Mouse (Mus musculus) forebrain, embryonic 11.5 days (tissue): ENCODE measurements around the gene Ms4a4c. TPM values are rescaled to one million over a fixed set of nuclear protein-coding genes. Genes with fewer than 3 reads are reported as not detected.
"Not testable (repeated sequence)": the region's sequence is repeated elsewhere in the genome, so short reads cannot be mapped to it uniquely, and the experiment has no call there.

Experiments
- ATAC-seq: fragments of 200-750 bp; cut with Nextera tagmentation; replicated peaks from 2 replicates; pipeline ENCODE4 v1.8.0; 2017; ENCODE audit warnings: moderate TSS enrichment; ENCODE audit not compliant: low FRiP score
- DNase-seq: peaks from one replicate; pipeline ENCODE4 v3.0.0-alpha.2; 2017; ENCODE audit warnings: low spot score
- H3K27ac ChIP-seq: fragments of 300-500 bp; sonication (generic); 2 replicates; pipeline ENCODE4 v1.5.1; 2014; ENCODE audit warnings: low read depth, low read length
- H3K27me3 ChIP-seq: fragments of 300-500 bp; sonication (generic); 2 replicates; pipeline ENCODE4 v1.6.1; 2014; ENCODE audit warnings: mild to moderate bottlenecking, low read length, mixed read lengths; ENCODE audit not compliant: control insufficient read depth, insufficient read depth
- H3K36me3 ChIP-seq: fragments of 300-500 bp; sonication (generic); 2 replicates; pipeline ENCODE4 v1.6.1; 2014; ENCODE audit warnings: mild to moderate bottlenecking, low read length, moderate library complexity, mixed read lengths; ENCODE audit not compliant: control insufficient read depth, insufficient read depth
- H3K4me1 ChIP-seq: fragments of 300-500 bp; sonication (generic); replicated peaks from 2 replicates; pipeline ENCODE4 v1.6.1; 2014; ENCODE audit warnings: low read length, mixed read lengths; ENCODE audit not compliant: control insufficient read depth, insufficient read depth
- H3K4me2 ChIP-seq: fragments of 300-500 bp; sonication (generic); 2 replicates; pipeline ENCODE4 v1.6.1; 2014; ENCODE audit warnings: low read depth, mild to moderate bottlenecking, low read length, moderate library complexity, mixed read lengths; ENCODE audit not compliant: severe bottlenecking
- H3K4me3 ChIP-seq: fragments of 300-500 bp; sonication (generic); 2 replicates; pipeline ENCODE4 v1.5.1; 2014; ENCODE audit warnings: low read depth, low read length
- H3K9ac ChIP-seq: fragments of 300-500 bp; sonication (generic); 2 replicates; pipeline ENCODE4 v1.6.1; 2014; ENCODE audit warnings: low read length
- H3K9me3 ChIP-seq: fragments of 300-500 bp; sonication (generic); 2 replicates; pipeline ENCODE4 v1.6.1; 2016; ENCODE audit warnings: low read length, mixed read lengths; ENCODE audit not compliant: control insufficient read depth
- WGBS: fragments of 180-500 bp; shearing (Covaris S2); extraction: QIAGEN DNeasy Blood & Tissue Kit; methylation state at CpG from one replicate; pipeline ENCODE4 v1.1.7; 2014; 5-methylcytosine and 5-hydroxymethylcytosine counted together
- polyA plus RNA-seq: library from polyadenylated mRNA; unstranded; fragments of >200 nt; fragmentation: Nextera tagmentation; extraction: Ambion mirVana; gene quantifications from 2 replicates; pipeline ENCODE4 v1.2.1, GENCODE M21; 2014

The Ms4a4c gene
- polyA plus RNA-seq, 1 experiment from 2014 or later = not detected

DNA sequence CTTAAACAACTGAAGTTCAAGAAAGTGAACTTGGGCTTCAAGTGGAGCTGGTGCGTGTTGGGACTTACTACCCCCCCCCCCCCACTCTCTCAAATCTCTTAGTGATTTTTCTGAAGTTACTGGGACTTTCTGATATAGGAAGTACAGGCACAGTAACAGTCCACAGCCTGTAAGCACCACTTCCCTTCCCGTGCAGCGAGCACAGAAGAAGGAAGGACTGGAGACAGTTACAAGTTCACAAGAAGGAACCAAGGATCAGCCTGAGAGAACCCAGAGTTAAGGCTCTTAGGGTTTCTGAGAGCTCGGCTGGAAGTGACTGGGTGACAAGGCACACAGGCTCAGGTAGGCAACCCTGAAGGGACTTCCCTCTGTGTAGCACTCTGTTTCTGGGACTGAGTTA, 64.6 kb downstream of the Ms4a4c start, which contains the start of gene Ms4a6c:
Gene Ms4a6c (plus strand): TSS at position 152 of the 400 bp plus-strand sequence.
- not testable (repeated sequence) for H3K9me3 ChIP-seq, ATAC-seq, DNase-seq, H3K9ac ChIP-seq, H3K4me2 ChIP-seq, H3K4me3 ChIP-seq, H3K27me3 ChIP-seq, H3K4me1 ChIP-seq, H3K27ac ChIP-seq, H3K36me3 ChIP-seq
- WGBS = 84% methylated on average over 4 of the region's 4 CpGs

Other genes starting within 250 kb of the Ms4a4c start
- gene 1700025F22Rik, start 239.4 kb upstream of the Ms4a4c start, polyA plus RNA-seq = not detected in 2 replicates
- gene Ms4a13, start 208.0 kb upstream of the Ms4a4c start, polyA plus RNA-seq = not detected in 2 replicates
- not detected in 2 replicates for gene Ms4a12, start 172.3 kb upstream of the Ms4a4c start, polyA plus RNA-seq
- not detected in 2 replicates for gene Ms4a1, start 138.5 kb upstream of the Ms4a4c start, polyA plus RNA-seq
- gene Ms4a5, start 120.9 kb upstream of the Ms4a4c start, polyA plus RNA-seq = not detected in 2 replicates
- gene Ms4a14, start 90.3 kb upstream of the Ms4a4c start, polyA plus RNA-seq = not detected in 2 replicates
- gene Ms4a7, start 68.6 kb upstream of the Ms4a4c start, polyA plus RNA-seq = 0.56 and 1.0 TPM in 2 replicates
- gene Ms4a4a, start 29.2 kb upstream of the Ms4a4c start, polyA plus RNA-seq = 1.6 and 1.7 TPM in 2 replicates
- gene Ms4a4b, start 38.8 kb downstream of the Ms4a4c start, polyA plus RNA-seq = not detected in 2 replicates
- gene Ms4a6c, start 64.6 kb downstream of the Ms4a4c start, polyA plus RNA-seq = 1.5 and 2.4 TPM in 2 replicates
- not detected in 2 replicates for gene Gm8369, start 81.2 kb downstream of the Ms4a4c start, polyA plus RNA-seq
- 2.2 and 2.6 TPM in 2 replicates for gene Ms4a6b, start 111.7 kb downstream of the Ms4a4c start, polyA plus RNA-seq
- gene Ms4a4d, start 132.0 kb downstream of the Ms4a4c start, polyA plus RNA-seq = 0.24 and 0.29 TPM in 2 replicates
- 1.8 and 2.2 TPM in 2 replicates for gene Ms4a6d, start 200.1 kb downstream of the Ms4a4c start, polyA plus RNA-seq
- gene Ms4a2, start 218.9 kb downstream of the Ms4a4c start, polyA plus RNA-seq = not detected in 2 replicates
- not detected in 2 replicates for gene Ms4a3, start 236.1 kb downstream of the Ms4a4c start, polyA plus RNA-seq